Mouse (Mus musculus) ZHBTc4 (cell line): ENCODE data around the gene Mcoln3.

Source experiments
- DNase-seq: peaks from one replicate; pipeline ENCODE4 v3.0.0-alpha.2; 2011; ENCODE audit warnings: low read depth, low spot score

The Mcoln3 gene

DNA sequence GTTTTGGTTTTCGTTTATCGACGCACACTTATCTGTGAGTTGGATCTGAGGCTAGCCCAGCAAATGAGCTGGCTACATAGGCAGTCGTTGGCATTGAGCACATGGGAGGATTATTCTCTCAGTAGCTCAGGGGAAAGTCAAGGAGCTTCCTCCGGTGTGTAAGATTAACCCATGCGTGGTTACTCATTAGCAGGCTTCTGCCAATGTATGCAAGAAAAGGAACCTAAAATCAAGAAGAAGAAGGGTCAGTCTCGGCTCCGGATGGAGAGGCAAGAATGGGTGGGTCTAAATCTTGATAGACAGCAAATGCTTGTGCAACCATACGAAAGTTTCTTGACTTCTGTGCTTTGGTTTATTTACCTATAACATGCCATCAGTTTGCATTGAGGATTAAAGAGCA lies 57.0 kb downstream of the Mcoln3 start:
- DNase-seq = no peak

DNA sequence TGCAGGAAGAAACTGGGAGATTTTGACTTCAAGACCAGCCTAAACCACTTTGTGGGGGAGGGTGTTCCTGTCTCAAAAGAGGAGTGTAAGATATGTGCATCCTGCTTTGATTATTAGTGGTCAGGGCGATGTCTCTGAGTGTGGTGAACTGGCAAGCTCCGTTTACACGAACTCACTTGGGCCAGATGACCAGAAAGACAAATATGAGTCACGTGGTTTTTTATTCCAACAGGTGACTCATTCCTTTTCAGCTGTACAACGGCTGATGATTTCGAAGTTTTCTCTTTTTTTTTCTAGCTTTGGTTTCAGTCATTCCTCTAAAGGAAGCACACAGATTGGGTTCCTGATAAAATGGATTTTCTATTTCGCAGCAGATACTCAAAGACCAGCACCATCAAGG lies 60.0 kb downstream of the Mcoln3 start:
- no peak for DNase-seq

DNA sequence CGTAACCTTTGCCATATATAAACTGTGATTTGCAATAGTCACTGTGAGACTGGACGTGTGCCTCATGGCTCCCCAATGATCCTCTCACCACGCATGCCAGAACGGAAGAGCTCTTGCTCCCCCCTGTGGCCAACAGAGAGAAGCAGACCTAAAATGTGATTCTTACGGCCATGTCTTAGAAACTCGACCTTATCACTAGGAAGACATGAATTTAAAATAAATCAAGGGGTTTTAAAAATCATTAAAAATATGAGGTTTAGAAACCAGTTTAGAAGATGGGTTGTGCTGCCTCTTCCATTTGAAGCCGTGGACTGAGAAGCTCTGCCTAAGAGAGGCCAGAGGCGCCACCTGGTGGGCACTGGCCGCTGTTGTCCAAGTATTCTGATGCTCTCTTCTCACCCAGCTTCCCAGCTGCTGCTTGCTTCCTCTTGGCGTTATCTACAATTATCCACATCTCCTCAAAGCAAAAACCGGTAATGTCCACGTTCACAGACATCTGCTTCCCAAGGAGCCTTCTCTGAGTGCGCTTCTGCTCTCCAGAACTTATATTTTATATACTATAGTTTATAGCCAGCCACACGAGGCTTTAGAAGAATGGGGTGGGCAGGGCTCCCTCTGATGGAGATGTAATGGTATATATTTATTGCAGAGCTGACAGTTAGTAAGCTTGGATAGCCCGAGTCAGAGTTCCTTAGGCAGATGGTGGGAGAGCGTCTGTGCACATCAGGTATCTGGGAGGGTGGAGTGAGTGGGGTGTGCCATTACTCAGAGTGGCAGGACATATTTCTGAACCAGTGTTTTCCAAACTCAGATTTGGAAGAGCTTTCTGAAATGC lies 60.7 kb downstream of the Mcoln3 start:
- peak; percentile 81 for DNase-seq

DNA sequence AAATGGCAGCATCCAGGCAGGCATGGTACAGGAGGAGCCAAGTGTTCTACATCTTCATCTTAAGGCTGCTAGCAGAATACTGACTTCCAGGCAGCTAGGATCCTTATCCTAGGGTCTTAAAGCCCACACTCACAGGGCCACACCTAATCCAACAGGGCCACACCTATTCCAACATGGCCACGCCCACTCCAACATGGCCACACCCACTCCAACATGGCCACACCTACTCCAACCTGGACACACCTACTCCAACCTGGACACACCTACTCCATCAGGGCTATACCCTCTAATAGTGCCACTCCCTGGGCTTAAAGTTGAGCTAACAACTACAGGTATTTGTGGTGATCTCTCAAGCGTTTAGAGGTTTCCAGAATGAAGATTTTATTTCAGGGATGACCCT lies 63.1 kb downstream of the Mcoln3 start:
- peak; percentile 57 for DNase-seq

DNA sequence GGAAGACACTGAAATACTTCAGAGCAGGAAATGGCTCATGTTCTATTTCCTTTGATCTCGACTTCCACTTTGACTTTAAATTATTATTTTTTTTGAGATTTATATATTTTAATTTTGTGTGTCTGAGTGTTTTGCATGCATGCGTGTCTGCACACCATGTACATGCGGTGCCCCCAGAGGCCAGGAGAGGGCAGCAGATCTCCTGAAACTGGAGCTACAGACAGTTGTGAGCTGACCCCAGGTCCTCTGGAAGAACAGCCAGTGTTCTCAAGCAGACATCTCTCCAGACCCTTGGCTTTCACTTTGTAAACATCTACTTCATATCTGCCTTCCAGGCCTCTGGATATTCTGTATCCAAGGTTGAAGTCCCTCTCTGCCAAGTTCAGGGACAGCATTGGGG lies 63.7 kb downstream of the Mcoln3 start:
- peak; percentile 73 for DNase-seq

DNA sequence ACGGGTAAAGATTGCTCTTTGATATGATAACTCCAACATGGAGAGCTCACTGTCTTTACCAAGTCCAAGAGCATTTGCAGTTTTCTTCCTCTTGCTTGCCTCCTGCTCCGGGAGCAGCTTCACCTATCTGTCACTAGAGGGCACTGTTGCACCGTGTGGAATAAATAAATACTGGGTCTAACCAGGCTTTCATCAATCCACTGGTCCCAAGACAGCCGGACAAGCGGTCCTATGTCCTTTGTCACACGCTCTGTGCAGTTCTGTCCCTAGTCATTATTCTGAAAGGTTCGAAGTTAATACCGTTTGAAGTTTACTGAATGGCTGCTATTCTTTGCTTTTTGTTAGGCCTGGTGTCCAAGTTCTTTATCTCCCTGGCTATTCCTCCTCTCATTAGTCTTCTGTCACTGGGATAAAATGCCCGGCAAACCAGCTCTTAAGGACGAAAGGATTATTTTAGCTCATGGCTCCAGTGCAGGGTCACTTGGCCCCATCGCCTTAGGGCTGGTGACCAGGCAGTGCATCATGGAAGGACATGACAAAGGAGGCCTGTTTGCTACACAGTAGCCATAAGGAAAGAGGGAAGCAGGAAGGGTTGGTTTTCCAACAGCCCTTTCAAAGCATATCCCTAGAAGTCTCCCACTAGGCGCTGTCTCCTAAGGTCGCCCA lies 67.9 kb downstream of the Mcoln3 start:
- DNase-seq = peak; percentile 83

DNA sequence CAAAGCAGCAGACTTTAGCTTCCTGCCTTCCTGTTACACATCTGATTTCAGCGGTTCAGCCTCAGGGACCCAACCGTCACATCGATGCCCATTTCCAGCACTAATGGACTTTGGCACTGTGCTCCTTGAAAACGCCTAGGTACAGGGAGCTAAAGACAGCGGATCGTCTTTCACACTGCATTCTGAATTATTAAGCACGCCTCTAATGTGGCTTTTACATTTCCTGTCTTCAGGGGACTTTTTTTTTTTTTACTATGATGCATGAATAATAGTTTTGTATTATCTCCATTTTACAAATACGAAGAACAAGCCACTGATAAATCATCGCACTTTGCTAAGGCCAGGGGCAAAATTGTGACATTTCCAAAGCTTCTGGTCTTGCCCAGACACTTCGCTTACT lies 68.8 kb downstream of the Mcoln3 start:
- DNase-seq = no peak

DNA sequence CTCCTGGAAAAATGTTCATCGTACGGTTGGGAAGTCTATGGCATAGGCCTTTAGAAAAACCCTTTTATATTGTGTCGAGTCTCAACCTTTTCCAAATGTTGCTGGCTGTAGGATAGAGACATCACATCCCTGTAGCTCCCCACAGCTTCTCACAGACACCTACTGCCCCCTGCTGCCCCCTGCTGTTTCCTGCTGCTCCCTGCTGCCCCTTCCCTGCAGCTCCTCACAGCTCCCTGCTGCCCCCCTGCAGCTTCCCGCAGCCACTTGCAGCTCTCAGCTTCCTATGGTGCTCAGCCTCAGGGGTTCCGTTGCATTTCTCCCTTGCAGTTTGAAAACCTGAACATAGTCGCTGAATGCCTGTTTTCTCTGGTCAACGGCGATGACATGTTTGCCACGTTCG lies 72.7 kb downstream of the Mcoln3 start:
- DNase-seq = peak; percentile 55
